Mouse (Mus musculus): ENCODE results near the gene Ryr2. TPM values are rescaled to one million over a fixed set of nuclear protein-coding genes. Genes with fewer than 3 reads are reported as not detected.

Gene Ryr2
- polyA plus RNA-seq, 1 experiment from 2014 or later, result 0.78 TPM

GRCm38 (mm10) chr13:12050809-12051208 is 55.9 kb downstream of the Ryr2 start:
- no peak overlapping the region for H3K27ac ChIP-seq (ENCODE audit: low read length)
- DNase-seq (ENCODE audit: low spot score) (no peak), ATAC-seq (no peak)
- H3K27me3 ChIP-seq (replicated peaks; ENCODE audit: insufficient read depth, low read length), result no peaks in the 10 kb centered on the region
- 84% methylated on average over 1 of the region's 1 CpGs for WGBS
- no peak for TF ChIP-seq CTCF (IDR thresholded peaks at IDR 0.05)
- TF ChIP-seq EP300 (IDR thresholded peaks at IDR 0.05), result no peak
- H3K36me3 ChIP-seq (ENCODE audit: insufficient read depth, low read length), result no peaks in the 10 kb centered on the region
- H3K9ac ChIP-seq (replicated peaks; ENCODE audit: low read depth), result no peak overlapping the region
- H3K4me1 ChIP-seq (ENCODE audit: insufficient read depth, low read depth, low read length), result no peaks in the 10 kb centered on the region
- H3K9me3 ChIP-seq (ENCODE audit: low read length), result no peaks in the 10 kb centered on the region
- no peak overlapping the region for H3K4me3 ChIP-seq (ENCODE audit: low read depth, low read length)
- no peak overlapping the region for H3K4me2 ChIP-seq (replicated peaks; ENCODE audit: low read depth, low read length)

- DNase-seq (ENCODE audit: low spot score) (no peak), ATAC-seq (no peak)
- no peaks in the 10 kb centered on the region for H3K4me1 ChIP-seq (ENCODE audit: insufficient read depth, low read depth, low read length)
- H3K27ac ChIP-seq (ENCODE audit: low read length), result no peak overlapping the region
- no peak for TF ChIP-seq CTCF (IDR thresholded peaks at IDR 0.05)
- TF ChIP-seq EP300 (IDR thresholded peaks at IDR 0.05), result no peak
- H3K4me3 ChIP-seq (ENCODE audit: low read depth, low read length), result no peak overlapping the region
- 74% methylated on average over 4 of the region's 4 CpGs for WGBS
- no peak overlapping the region for H3K9ac ChIP-seq (replicated peaks; ENCODE audit: low read depth)
- H3K4me2 ChIP-seq (replicated peaks; ENCODE audit: low read depth, low read length), result no peak overlapping the region
- no peaks in the 10 kb centered on the region for H3K36me3 ChIP-seq (ENCODE audit: insufficient read depth, low read length)
- no peaks in the 10 kb centered on the region for H3K9me3 ChIP-seq (ENCODE audit: low read length)
- H3K27me3 ChIP-seq (replicated peaks; ENCODE audit: insufficient read depth, low read length), result no peaks in the 10 kb centered on the region
Measured at GRCm38 (mm10) chr13:12047059-12047458, 59.7 kb downstream of the Ryr2 start.

DNA sequence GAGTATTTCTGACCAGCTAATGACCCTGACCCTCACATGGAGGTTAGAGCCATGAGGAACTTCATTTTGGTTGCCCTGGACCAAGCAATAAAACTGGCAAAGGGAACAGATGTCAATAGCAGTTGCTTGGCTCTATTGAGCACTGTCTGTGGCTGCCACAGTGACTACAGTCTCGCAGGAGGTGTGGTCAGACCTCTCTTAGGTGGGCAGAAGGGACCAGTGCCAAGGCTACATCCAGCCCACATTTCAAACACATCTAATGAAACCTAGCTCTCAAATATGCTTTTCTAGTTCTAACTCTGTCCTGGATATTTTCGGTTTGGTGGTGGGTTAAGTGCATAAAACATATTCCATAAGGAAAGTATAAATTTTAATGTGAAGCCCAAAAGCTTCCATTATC is 62.0 kb downstream of the Ryr2 start:
- ATAC-seq (no peak), DNase-seq (ENCODE audit: low spot score) (no peak)
- no peak overlapping the region for H3K27ac ChIP-seq (ENCODE audit: low read length)
- no peaks in the 10 kb centered on the region for H3K9me3 ChIP-seq (ENCODE audit: low read length)
- no peaks in the 10 kb centered on the region for H3K36me3 ChIP-seq (ENCODE audit: insufficient read depth, low read length)
- WGBS, result 69% methylated on average over 2 of the region's 2 CpGs
- no peak overlapping the region for H3K9ac ChIP-seq (replicated peaks; ENCODE audit: low read depth)
- H3K4me1 ChIP-seq (ENCODE audit: insufficient read depth, low read depth, low read length), result no peaks in the 10 kb centered on the region
- no peaks in the 10 kb centered on the region for H3K27me3 ChIP-seq (replicated peaks; ENCODE audit: insufficient read depth, low read length)
- no peak overlapping the region for H3K4me3 ChIP-seq (ENCODE audit: low read depth, low read length)
- TF ChIP-seq EP300 (IDR thresholded peaks at IDR 0.05) (no peak), CTCF (IDR thresholded peaks at IDR 0.05) (no peak)
- no peak overlapping the region for H3K4me2 ChIP-seq (replicated peaks; ENCODE audit: low read depth, low read length)

DNA sequence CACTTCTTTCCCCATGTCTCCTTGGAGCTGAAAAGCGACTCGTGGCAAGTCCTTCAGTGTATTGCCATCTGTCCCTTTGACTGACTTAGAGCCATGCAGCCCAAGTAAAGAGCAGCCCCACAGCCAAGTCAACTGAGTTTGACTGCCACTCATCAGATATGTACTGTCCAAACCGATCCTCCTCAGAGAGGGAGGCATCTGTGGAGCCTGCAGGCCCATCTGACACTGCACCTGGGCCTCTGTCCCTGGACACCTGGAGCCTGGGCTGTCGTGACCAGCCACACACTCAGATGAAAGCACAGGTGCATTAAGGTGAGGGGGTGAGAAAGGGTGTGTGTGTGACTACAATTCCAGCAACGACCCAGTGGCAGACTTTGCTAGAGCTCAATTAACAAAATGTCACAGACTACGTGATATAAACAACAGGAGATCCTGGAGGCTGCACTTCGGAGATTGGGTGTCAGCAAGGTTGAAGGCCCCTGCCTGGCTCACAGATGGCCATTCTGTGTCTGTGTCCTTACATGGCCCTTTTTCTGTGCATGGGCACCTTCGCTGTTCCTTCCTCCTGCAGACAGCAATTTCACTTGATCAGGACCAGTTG is 63.8 kb downstream of the Ryr2 start:
- ATAC-seq (no peak), DNase-seq (ENCODE audit: low spot score) (no peak)
- Histone ChIP-seq H3K27ac (ENCODE audit: low read length) (no peak overlapping the region), H3K4me2 (replicated peaks; ENCODE audit: low read depth, low read length) (no peak overlapping the region), H3K36me3 (ENCODE audit: insufficient read depth, low read length) (no peaks in the 10 kb centered on the region), H3K4me3 (ENCODE audit: low read depth, low read length) (no peak overlapping the region), H3K4me1 (ENCODE audit: insufficient read depth, low read depth, low read length) (no peaks in the 10 kb centered on the region), H3K9ac (replicated peaks; ENCODE audit: low read depth) (no peak overlapping the region), H3K9me3 (ENCODE audit: low read length) (no peaks in the 10 kb centered on the region), H3K27me3 (replicated peaks; ENCODE audit: insufficient read depth, low read length) (no peaks in the 10 kb centered on the region)
- TF ChIP-seq EP300 (IDR thresholded peaks at IDR 0.05) (no peak), CTCF (IDR thresholded peaks at IDR 0.05) (no peak)
- 58% methylated on average over 8 of the region's 8 CpGs for WGBS

DNA sequence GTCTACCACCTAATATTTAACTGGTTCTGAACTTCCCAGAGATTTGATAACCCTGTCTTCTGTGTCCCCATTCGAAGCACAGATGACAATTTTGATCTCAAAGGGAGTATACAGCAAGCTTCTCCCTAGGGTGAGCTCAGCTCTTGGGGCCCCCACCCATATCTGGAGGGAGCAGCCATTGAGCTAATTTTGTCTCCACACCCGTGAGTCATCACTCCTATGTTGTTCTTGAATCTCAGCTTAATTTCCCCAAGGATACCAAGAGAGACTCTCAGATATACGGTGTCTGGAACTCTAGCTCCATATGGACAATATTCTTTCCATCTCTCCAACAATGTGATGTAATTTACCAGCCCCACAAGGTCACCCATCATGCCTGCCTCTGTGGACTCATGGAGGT is 66.8 kb downstream of the Ryr2 start:
- no peaks in the 10 kb centered on the region for H3K27me3 ChIP-seq (replicated peaks; ENCODE audit: insufficient read depth, low read length)
- no peak overlapping the region for H3K9ac ChIP-seq (replicated peaks; ENCODE audit: low read depth)
- no peaks in the 10 kb centered on the region for H3K9me3 ChIP-seq (ENCODE audit: low read length)
- no peak overlapping the region for H3K27ac ChIP-seq (ENCODE audit: low read length)
- no peak for DNase-seq (ENCODE audit: low spot score)
- WGBS, result 73% methylated on average over 3 of the region's 3 CpGs
- H3K4me2 ChIP-seq (replicated peaks; ENCODE audit: low read depth, low read length), result no peak overlapping the region
- no peaks in the 10 kb centered on the region for H3K36me3 ChIP-seq (ENCODE audit: insufficient read depth, low read length)
- ATAC-seq, result no peak
- no peaks in the 10 kb centered on the region for H3K4me1 ChIP-seq (ENCODE audit: insufficient read depth, low read depth, low read length)
- TF ChIP-seq CTCF (IDR thresholded peaks at IDR 0.05) (no peak), EP300 (IDR thresholded peaks at IDR 0.05) (no peak)
- no peak overlapping the region for H3K4me3 ChIP-seq (ENCODE audit: low read depth, low read length)

DNA sequence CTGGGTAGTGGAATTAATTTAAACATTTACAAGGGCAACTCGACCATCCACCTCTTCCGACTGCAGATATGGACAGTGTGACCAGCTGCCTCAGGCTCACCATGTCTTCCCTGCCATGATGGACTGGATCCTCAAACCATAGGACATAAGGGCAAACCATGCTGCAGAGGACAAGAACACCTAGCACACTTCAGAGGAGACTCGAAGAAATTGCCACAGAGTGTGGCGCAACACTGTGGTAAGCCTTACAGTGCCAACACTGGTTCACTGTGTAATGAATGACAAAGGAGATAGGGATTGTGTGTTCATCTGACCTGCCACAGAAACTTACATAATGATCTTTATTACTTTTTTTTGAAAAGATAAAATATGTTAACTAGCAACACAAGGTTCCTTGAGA is 68.1 kb downstream of the Ryr2 start:
- Histone ChIP-seq H3K4me2 (replicated peaks; ENCODE audit: low read depth, low read length) (no peak overlapping the region), H3K27me3 (replicated peaks; ENCODE audit: insufficient read depth, low read length) (no peaks in the 10 kb centered on the region), H3K36me3 (ENCODE audit: insufficient read depth, low read length) (no peaks in the 10 kb centered on the region), H3K4me1 (ENCODE audit: insufficient read depth, low read depth, low read length) (no peaks in the 10 kb centered on the region), H3K9ac (replicated peaks; ENCODE audit: low read depth) (no peak overlapping the region), H3K27ac (ENCODE audit: low read length) (no peak overlapping the region), H3K4me3 (ENCODE audit: low read depth, low read length) (no peak overlapping the region), H3K9me3 (ENCODE audit: low read length) (no peaks in the 10 kb centered on the region)
- DNase-seq (ENCODE audit: low spot score), result no peak
- WGBS, result 69% methylated on average over 4 of the region's 4 CpGs
- no peak for TF ChIP-seq EP300 (IDR thresholded peaks at IDR 0.05)
- no peak for TF ChIP-seq CTCF (IDR thresholded peaks at IDR 0.05)
- ATAC-seq, result no peak

- DNase-seq (ENCODE audit: low spot score), result no peak
- H3K9ac ChIP-seq (replicated peaks; ENCODE audit: low read depth), result no peak overlapping the region
- no peak overlapping the region for H3K4me2 ChIP-seq (replicated peaks; ENCODE audit: low read depth, low read length)
- TF ChIP-seq EP300 (IDR thresholded peaks at IDR 0.05), result no peak
- TF ChIP-seq CTCF (IDR thresholded peaks at IDR 0.05), result no peak
- no peaks in the 10 kb centered on the region for H3K27me3 ChIP-seq (replicated peaks; ENCODE audit: insufficient read depth, low read length)
- no peaks in the 10 kb centered on the region for H3K9me3 ChIP-seq (ENCODE audit: low read length)
- WGBS, result 54% methylated on average over 4 of the region's 4 CpGs
- no peak for ATAC-seq
- H3K27ac ChIP-seq (ENCODE audit: low read length), result no peak overlapping the region
- no peak overlapping the region for H3K4me3 ChIP-seq (ENCODE audit: low read depth, low read length)
- no peaks in the 10 kb centered on the region for H3K36me3 ChIP-seq (ENCODE audit: insufficient read depth, low read length)
- no peaks in the 10 kb centered on the region for H3K4me1 ChIP-seq (ENCODE audit: insufficient read depth, low read depth, low read length)
Measured at GRCm38 (mm10) chr13:12037241-12037640, 69.5 kb downstream of the Ryr2 start.

Data from lung, postnatal 0 days (tissue).